Mouse (Mus musculus): ENCODE measurements around the gene Dop1b. TPM values are rescaled to one million over a fixed set of nuclear protein-coding genes. Genes with fewer than 3 reads are reported as not detected.
A peak's percentile ranks its signal among the peaks of the same experiment; 100 is the strongest.
"Not testable (repeated sequence)": the region's sequence is repeated elsewhere in the genome, so short reads cannot be mapped to it uniquely, and the experiment has no call there.

The Dop1b gene
- polyA plus RNA-seq, 1 experiment from 2014 or later: 21.6 TPM

DNA sequence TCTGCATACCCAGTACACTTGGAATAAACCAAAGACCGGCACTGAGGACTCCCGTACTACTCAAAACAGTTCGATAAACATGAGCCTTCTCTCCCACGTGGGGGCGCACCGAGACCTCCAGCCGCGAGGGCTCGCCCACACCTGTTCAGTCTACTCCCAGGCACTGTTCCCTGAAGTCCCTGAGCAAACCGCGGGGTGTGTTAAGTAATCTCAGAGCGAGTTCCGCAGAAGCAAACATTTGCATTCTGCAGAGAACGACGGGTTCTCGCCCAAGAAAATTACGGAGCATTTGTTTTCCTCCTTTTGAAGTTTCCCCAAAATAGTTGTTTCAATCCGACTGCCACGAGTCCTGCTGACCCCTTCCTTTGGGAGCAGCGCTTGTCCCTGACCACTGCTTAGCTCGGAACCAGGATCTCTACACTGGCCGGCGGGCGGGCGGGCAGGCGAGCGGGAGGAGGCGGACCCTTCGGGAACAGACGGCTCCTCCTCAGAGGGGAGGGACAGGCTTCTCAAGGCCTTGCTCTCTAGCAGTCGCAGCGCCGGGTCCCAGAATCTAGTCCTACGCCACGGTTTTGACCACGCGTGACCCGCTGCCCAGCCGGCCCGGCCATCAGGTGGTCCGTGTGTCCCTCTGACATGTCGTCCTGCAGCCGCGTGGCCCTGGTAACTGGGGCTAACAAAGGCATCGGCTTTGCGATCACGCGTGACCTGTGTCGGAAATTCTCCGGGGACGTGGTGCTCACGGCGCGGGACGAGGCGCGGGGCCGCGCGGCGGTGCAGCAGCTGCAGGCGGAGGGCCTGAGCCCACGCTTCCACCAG, 28.8 kb upstream of the Dop1b start, which contains the start of gene Cbr3:
TSS of gene Cbr3 (plus strand) at position 527 of the 819 bp plus-strand sequence.
- peak within 1 kb of the TSS; percentile 93 for H3K4me2 ChIP-seq (replicated peaks; ENCODE audit: low read depth, low read length)
- H3K27ac ChIP-seq (ENCODE audit: low read depth, low read length): no peak within 1 kb of the TSS
- no peaks in the 10 kb centered on the region for H3K9me3 ChIP-seq (ENCODE audit: control insufficient read depth, low read length)
- under 1% methylated on average over 63 of the region's 63 CpGs for WGBS
- H3K9ac ChIP-seq (ENCODE audit: low read depth, low read length): peak within 1 kb of the TSS; percentile 50
- ATAC-seq (ENCODE audit: low FRiP score, low TSS enrichment): peak; percentile 91
- H3K36me3 ChIP-seq (ENCODE audit: control insufficient read depth, insufficient read depth, low read length): no peaks in the 10 kb centered on the region
- peaks cover 29% of the 10 kb centered on the region for H3K27me3 ChIP-seq (ENCODE audit: control insufficient read depth, insufficient read depth, low read length)
- H3K4me3 ChIP-seq (ENCODE audit: low read length): peak within 1 kb of the TSS; percentile 41
- peaks cover 8% of the 10 kb centered on the region; the same call in 1 of the 2 replicates for H3K4me1 ChIP-seq (ENCODE audit: control insufficient read depth, insufficient read depth, low read length)

DNA sequence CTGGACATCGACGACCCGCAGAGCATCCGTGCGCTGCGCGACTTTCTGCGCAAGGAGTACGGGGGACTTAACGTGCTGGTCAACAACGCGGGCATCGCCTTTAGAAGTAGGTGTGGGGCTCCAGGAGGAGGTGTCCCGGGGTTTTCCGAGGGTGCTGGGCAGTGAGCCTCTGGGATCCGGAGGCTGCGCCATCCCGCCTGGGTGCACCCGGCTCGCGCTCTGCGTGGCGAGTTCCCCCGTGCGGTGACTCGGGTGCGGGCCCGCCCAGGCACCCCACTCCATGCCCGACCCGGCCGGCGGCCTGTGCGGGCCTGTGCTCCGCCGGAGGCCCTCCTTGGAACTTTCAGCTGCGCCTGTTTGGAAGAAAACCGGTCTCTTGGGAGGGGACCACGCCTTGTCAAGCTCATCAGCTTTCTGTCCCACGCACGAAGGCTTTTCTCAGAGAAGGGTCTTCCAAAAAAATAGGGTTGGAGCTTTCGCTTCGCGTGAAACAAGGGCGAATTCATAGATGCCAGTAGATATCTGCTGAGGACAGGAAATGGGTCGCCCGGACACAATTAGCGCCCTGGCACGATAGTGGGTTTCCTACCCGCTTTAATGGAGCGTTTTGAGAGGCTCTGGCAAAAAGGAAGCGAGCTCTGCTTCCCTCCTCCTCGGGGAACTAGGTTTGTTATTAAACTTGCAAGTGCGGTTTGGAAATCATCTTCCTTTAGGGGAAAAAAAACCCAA, 28.0 kb upstream of the Dop1b start:
- H3K9me3 ChIP-seq (ENCODE audit: control insufficient read depth, low read length): no peaks in the 10 kb centered on the region
- peak; percentile 37 for ATAC-seq (ENCODE audit: low FRiP score, low TSS enrichment)
- H3K27me3 ChIP-seq (ENCODE audit: control insufficient read depth, insufficient read depth, low read length): peaks cover 29% of the 10 kb centered on the region
- peak overlapping the region; percentile 50 for H3K9ac ChIP-seq (ENCODE audit: low read depth, low read length)
- H3K4me2 ChIP-seq (replicated peaks; ENCODE audit: low read depth, low read length): peak overlapping the region; percentile 93
- peaks cover 8% of the 10 kb centered on the region; the same call in 1 of the 2 replicates for H3K4me1 ChIP-seq (ENCODE audit: control insufficient read depth, insufficient read depth, low read length)
- H3K4me3 ChIP-seq (ENCODE audit: low read length): peak overlapping the region; percentile 41
- 1% methylated on average over 51 of the region's 53 CpGs for WGBS
- H3K36me3 ChIP-seq (ENCODE audit: control insufficient read depth, insufficient read depth, low read length): no peaks in the 10 kb centered on the region
- no peak overlapping the region for H3K27ac ChIP-seq (ENCODE audit: low read depth, low read length)

DNA sequence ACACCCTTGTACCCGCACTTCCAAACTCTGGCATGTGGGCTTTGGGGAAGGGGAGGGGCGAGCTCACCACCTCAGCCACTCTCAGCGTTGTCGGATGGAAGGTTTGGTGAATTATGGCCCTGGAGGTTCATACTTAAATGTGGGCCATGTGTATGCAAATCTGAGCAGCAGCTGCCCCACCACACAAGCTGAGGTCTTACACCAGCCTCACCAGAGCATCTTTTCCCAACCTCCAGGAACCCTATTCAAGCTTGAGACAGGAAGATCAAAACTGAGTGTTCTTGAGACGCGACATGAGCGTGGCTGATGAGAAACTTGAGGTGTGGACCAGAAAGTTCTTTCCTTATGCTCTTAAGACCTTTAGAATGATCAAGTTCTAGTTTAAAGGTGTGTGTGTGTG, 27.3 kb upstream of the Dop1b start:
- Histone ChIP-seq H3K4me3 (ENCODE audit: low read length) (peak overlapping the region; percentile 41; the same call in 1 of the 2 replicates), H3K36me3 (ENCODE audit: control insufficient read depth, insufficient read depth, low read length) (no peaks in the 10 kb centered on the region), H3K9ac (ENCODE audit: low read depth, low read length) (no peak overlapping the region; the same call in 1 of the 2 replicates), H3K27ac (ENCODE audit: low read depth, low read length) (no peak overlapping the region), H3K4me2 (replicated peaks; ENCODE audit: low read depth, low read length) (peak overlapping the region; percentile 93; the same call in 1 of the 2 replicates), H3K27me3 (ENCODE audit: control insufficient read depth, insufficient read depth, low read length) (peaks cover 29% of the 10 kb centered on the region), H3K4me1 (ENCODE audit: control insufficient read depth, insufficient read depth, low read length) (peaks cover 8% of the 10 kb centered on the region; the same call in 1 of the 2 replicates), H3K9me3 (ENCODE audit: control insufficient read depth, low read length) (no peaks in the 10 kb centered on the region)
- ATAC-seq (ENCODE audit: low FRiP score, low TSS enrichment): no peak
- 36% methylated on average over 7 of the region's 7 CpGs for WGBS

DNA sequence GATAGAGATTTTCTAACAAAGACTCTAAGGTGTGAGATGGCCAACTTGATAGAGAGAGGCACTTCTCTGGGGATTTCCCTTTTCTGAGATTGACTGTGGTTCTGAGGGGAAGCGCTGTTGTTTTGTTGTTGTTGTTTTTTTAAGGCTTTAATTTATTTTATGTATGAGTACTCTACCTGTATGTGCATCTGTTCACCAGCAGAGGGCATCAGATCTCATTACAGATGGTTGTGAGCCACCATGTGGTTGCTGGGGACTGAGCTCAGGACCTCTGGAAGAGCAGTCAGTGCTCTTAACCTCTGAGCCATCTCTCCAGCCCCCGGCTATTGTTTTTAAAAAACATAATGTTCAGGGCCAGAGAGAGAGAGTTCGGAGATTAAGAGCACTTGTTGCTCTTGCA, 25.9 kb upstream of the Dop1b start:
- ATAC-seq (ENCODE audit: low FRiP score, low TSS enrichment); H3K9me3 ChIP-seq (ENCODE audit: control insufficient read depth, low read length); H3K4me3 ChIP-seq (ENCODE audit: low read length); H3K27ac ChIP-seq (ENCODE audit: low read depth, low read length); H3K4me2 ChIP-seq (replicated peaks; ENCODE audit: low read depth, low read length); H3K4me1 ChIP-seq (ENCODE audit: control insufficient read depth, insufficient read depth, low read length); H3K36me3 ChIP-seq (ENCODE audit: control insufficient read depth, insufficient read depth, low read length); H3K9ac ChIP-seq (ENCODE audit: low read depth, low read length): not testable (repeated sequence)
- peaks cover 29% of the 10 kb centered on the region for H3K27me3 ChIP-seq (ENCODE audit: control insufficient read depth, insufficient read depth, low read length)
- 94% methylated on average over 3 of the region's 3 CpGs for WGBS

DNA sequence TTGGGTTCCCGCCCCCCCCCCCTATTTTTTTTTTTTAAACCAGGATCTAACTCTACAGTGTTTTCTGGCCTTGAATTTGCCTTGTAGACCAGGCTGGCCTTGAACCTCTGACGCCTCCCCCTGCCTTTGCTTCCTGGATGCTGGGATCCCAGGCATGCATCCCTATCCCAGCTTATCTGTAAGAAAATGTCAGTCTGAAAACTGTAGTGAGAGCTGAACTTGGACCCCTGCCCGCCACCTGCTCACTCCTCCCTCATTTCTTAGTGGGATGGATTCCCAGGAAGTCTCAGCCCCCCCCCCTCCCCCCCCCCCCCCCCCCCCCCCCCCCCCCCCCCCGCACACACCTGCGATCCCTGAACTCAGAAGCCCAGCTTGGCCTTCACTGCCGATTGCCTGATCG, 25.3 kb upstream of the Dop1b start:
- Histone ChIP-seq H3K9ac (ENCODE audit: low read depth, low read length) (no peak overlapping the region), H3K4me3 (ENCODE audit: low read length) (no peak overlapping the region), H3K4me1 (ENCODE audit: control insufficient read depth, insufficient read depth, low read length) (peaks cover 8% of the 10 kb centered on the region; the same call in 1 of the 2 replicates), H3K27me3 (ENCODE audit: control insufficient read depth, insufficient read depth, low read length) (peaks cover 29% of the 10 kb centered on the region), H3K9me3 (ENCODE audit: control insufficient read depth, low read length) (no peaks in the 10 kb centered on the region), H3K36me3 (ENCODE audit: control insufficient read depth, insufficient read depth, low read length) (no peaks in the 10 kb centered on the region), H3K27ac (ENCODE audit: low read depth, low read length) (no peak overlapping the region), H3K4me2 (replicated peaks; ENCODE audit: low read depth, low read length) (no peak overlapping the region)
- 68% methylated on average over 5 of the region's 7 CpGs for WGBS
- ATAC-seq (ENCODE audit: low FRiP score, low TSS enrichment): no peak

DNA sequence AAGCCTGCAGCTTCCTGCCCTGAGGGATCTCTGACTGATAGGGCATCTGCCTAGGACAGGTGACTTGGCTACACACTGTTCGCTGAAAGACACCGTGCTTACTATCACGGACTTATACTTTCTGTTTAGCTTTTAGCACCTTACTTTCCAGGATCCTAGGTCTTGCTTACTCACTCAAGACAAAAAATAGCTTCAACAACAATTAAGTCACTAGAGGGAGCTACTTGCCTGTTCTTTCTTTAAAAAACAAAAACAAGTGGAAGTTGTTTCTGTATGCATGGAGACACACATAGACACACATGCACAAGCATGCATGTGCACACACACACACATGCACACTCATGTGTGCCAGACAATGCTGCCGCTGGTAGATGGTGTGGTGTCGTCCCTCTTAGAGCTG, 24.8 kb upstream of the Dop1b start:
- no peaks in the 10 kb centered on the region for H3K36me3 ChIP-seq (ENCODE audit: control insufficient read depth, insufficient read depth, low read length)
- WGBS: 22% methylated on average over 5 of the region's 5 CpGs
- no peak overlapping the region for H3K27ac ChIP-seq (ENCODE audit: low read depth, low read length)
- peaks cover 25% of the 10 kb centered on the region for H3K27me3 ChIP-seq (ENCODE audit: control insufficient read depth, insufficient read depth, low read length)
- no peak overlapping the region for H3K9ac ChIP-seq (ENCODE audit: low read depth, low read length)
- H3K4me1 ChIP-seq (ENCODE audit: control insufficient read depth, insufficient read depth, low read length): peaks cover 8% of the 10 kb centered on the region; the same call in 1 of the 2 replicates
- H3K9me3 ChIP-seq (ENCODE audit: control insufficient read depth, low read length): no peaks in the 10 kb centered on the region
- H3K4me2 ChIP-seq (replicated peaks; ENCODE audit: low read depth, low read length): no peak overlapping the region
- no peak overlapping the region for H3K4me3 ChIP-seq (ENCODE audit: low read length)
- no peak for ATAC-seq (ENCODE audit: low FRiP score, low TSS enrichment)

DNA sequence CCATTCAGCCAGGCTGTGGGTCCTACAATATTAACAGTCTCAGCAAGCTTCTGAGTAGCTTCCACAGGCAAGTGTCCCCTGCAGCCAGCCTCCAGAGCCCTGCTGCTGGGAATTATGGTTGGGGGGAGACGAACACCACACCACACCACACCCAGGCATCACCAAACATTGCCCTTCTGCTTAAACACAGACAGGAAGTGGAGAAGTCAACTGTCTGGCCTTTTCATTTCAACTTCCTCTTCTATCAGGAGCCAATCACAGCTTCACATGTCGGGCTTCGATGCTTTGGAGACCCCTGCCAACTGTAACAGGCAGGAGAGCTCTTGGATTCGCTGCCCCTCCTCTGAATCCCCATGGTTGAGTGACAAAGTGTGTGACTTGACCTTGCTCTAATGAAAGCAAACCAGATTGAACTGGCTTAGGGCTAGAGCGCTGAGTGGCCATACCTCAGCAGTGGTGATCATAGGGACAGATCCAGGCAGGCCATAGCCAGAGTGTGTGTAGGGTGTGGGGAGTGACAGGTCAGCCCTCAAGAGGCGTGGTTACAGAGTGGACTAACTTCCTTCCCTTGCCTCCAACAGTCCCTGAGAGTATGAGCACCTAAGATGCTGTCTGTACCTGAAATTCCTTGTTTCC, 20.4 kb upstream of the Dop1b start:
- Histone ChIP-seq H3K27ac (ENCODE audit: low read depth, low read length) (no peak overlapping the region), H3K27me3 (ENCODE audit: control insufficient read depth, insufficient read depth, low read length) (no peaks in the 10 kb centered on the region), H3K9me3 (ENCODE audit: control insufficient read depth, low read length) (no peaks in the 10 kb centered on the region), H3K9ac (ENCODE audit: low read depth, low read length) (no peak overlapping the region), H3K36me3 (ENCODE audit: control insufficient read depth, insufficient read depth, low read length) (no peaks in the 10 kb centered on the region), H3K4me1 (ENCODE audit: control insufficient read depth, insufficient read depth, low read length) (no peaks in the 10 kb centered on the region), H3K4me2 (replicated peaks; ENCODE audit: low read depth, low read length) (no peak overlapping the region), H3K4me3 (ENCODE audit: low read length) (no peak overlapping the region)
- ATAC-seq (ENCODE audit: low FRiP score, low TSS enrichment): no peak
- 67% methylated on average over 6 of the region's 6 CpGs for WGBS

DNA sequence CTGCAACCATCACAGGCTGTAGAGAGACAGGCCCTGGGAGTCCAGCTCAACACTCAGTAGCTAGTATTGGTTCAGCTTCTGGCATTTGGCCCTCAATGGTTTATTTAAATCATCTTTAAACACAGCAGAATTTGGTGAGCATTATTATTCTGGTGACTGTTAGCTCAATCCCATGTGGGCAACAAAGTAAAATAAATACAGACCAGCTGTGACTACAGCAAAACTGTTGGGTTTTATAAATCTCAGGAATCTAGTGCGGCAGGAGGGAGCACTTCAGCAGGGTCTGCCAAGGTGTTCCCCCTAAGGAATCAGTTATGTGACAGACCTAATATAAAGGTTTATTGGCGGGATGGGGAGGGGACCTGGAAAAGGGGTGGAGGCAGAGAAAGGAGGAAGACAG, 19.0 kb upstream of the Dop1b start:
- Histone ChIP-seq H3K27me3 (ENCODE audit: control insufficient read depth, insufficient read depth, low read length) (no peaks in the 10 kb centered on the region), H3K27ac (ENCODE audit: low read depth, low read length) (no peak overlapping the region), H3K9ac (ENCODE audit: low read depth, low read length) (no peak overlapping the region), H3K36me3 (ENCODE audit: control insufficient read depth, insufficient read depth, low read length) (no peaks in the 10 kb centered on the region), H3K9me3 (ENCODE audit: control insufficient read depth, low read length) (no peaks in the 10 kb centered on the region), H3K4me1 (ENCODE audit: control insufficient read depth, insufficient read depth, low read length) (no peaks in the 10 kb centered on the region), H3K4me2 (replicated peaks; ENCODE audit: low read depth, low read length) (no peak overlapping the region), H3K4me3 (ENCODE audit: low read length) (no peak overlapping the region)
- WGBS: 68% methylated on average over 2 of the region's 2 CpGs
- ATAC-seq (ENCODE audit: low FRiP score, low TSS enrichment): no peak
